Mouse (Mus musculus): ENCODE measurements around the gene Atf1. TPM values are rescaled to one million over a fixed set of nuclear protein-coding genes. Genes with fewer than 3 reads are reported as not detected.
A peak's percentile ranks its signal among the peaks of the same experiment; 100 is the strongest.

Gene Atf1
- total RNA-seq, 2 experiments from 2014 or later: 101 to 131 TPM

GRCm38 (mm10) chr15:100213339-100213738, 14.3 kb upstream of the Atf1 start:
- ATAC-seq (replicated peaks; ENCODE audit: low FRiP score, poor library complexity, severe bottlenecking): no peak

- no peak for ATAC-seq (replicated peaks; ENCODE audit: low FRiP score, poor library complexity, severe bottlenecking)
These were observed 12.5 kb upstream of the Atf1 start for GRCm38 (mm10) chr15:100215092-100215491.

- no peak for ATAC-seq (replicated peaks; ENCODE audit: low FRiP score, poor library complexity, severe bottlenecking)
These were observed 11.4 kb upstream of the Atf1 start for GRCm38 (mm10) chr15:100216173-100216572.

- no peak for ATAC-seq (replicated peaks; ENCODE audit: low FRiP score, poor library complexity, severe bottlenecking)
These were observed 9.6 kb upstream of the Atf1 start for GRCm38 (mm10) chr15:100218018-100218417.

- no peak for ATAC-seq (replicated peaks; ENCODE audit: low FRiP score, poor library complexity, severe bottlenecking)
These were observed 8.2 kb upstream of the Atf1 start for GRCm38 (mm10) chr15:100219396-100219795.

GRCm38 (mm10) chr15:100220916-100221315, 6.7 kb upstream of the Atf1 start:
- no peak for ATAC-seq (replicated peaks; ENCODE audit: low FRiP score, poor library complexity, severe bottlenecking)

- ATAC-seq (replicated peaks; ENCODE audit: low FRiP score, poor library complexity, severe bottlenecking): no peak
These were observed 2.2 kb upstream of the Atf1 start for GRCm38 (mm10) chr15:100225381-100225780.

GRCm38 (mm10) chr15:100225891-100226290, 1.7 kb upstream of the Atf1 start:
- ATAC-seq (replicated peaks; ENCODE audit: low FRiP score, poor library complexity, severe bottlenecking): no peak

- peak; percentile 83 for ATAC-seq (replicated peaks; ENCODE audit: low FRiP score, poor library complexity, severe bottlenecking)
These were observed 472 bp upstream of the Atf1 start for GRCm38 (mm10) chr15:100227031-100227662.

- ATAC-seq (replicated peaks; ENCODE audit: low FRiP score, poor library complexity, severe bottlenecking): 0 out of 2 replicates have a peak, but pooled peaks have one; percentile 13
These were observed 1.1 kb downstream of the Atf1 start for GRCm38 (mm10) chr15:100228535-100229336.

GRCm38 (mm10) chr15:100230655-100231054, 3.0 kb downstream of the Atf1 start:
- ATAC-seq (replicated peaks; ENCODE audit: low FRiP score, poor library complexity, severe bottlenecking): no peak

GRCm38 (mm10) chr15:100231616-100232525, 4.3 kb downstream of the Atf1 start:
- ATAC-seq (replicated peaks; ENCODE audit: low FRiP score, poor library complexity, severe bottlenecking): no peak

- ATAC-seq (replicated peaks; ENCODE audit: low FRiP score, poor library complexity, severe bottlenecking): no peak
These were observed 7.8 kb downstream of the Atf1 start for GRCm38 (mm10) chr15:100235208-100235965.

- ATAC-seq (replicated peaks; ENCODE audit: low FRiP score, poor library complexity, severe bottlenecking): no peak
These were observed 9.3 kb downstream of the Atf1 start for GRCm38 (mm10) chr15:100236952-100237351.

GRCm38 (mm10) chr15:100241780-100242179, 14.2 kb downstream of the Atf1 start:
- no peak for ATAC-seq (replicated peaks; ENCODE audit: low FRiP score, poor library complexity, severe bottlenecking)

GRCm38 (mm10) chr15:100245951-100246350, 18.3 kb downstream of the Atf1 start:
- ATAC-seq (replicated peaks; ENCODE audit: low FRiP score, poor library complexity, severe bottlenecking): no peak

GRCm38 (mm10) chr15:100247296-100247695, 19.7 kb downstream of the Atf1 start:
- ATAC-seq (replicated peaks; ENCODE audit: low FRiP score, poor library complexity, severe bottlenecking): no peak

- no peak for ATAC-seq (replicated peaks; ENCODE audit: low FRiP score, poor library complexity, severe bottlenecking)
These were observed 21.2 kb downstream of the Atf1 start for GRCm38 (mm10) chr15:100248665-100249433.
